Mouse (Mus musculus): ENCODE data around the gene Hpcal4. TPM values are rescaled to one million over a fixed set of nuclear protein-coding genes. Genes with fewer than 3 reads are reported as not detected.

Gene Hpcal4
- total RNA-seq, 2 experiments from 2014 or later, result 476 to 553 TPM

DNA sequence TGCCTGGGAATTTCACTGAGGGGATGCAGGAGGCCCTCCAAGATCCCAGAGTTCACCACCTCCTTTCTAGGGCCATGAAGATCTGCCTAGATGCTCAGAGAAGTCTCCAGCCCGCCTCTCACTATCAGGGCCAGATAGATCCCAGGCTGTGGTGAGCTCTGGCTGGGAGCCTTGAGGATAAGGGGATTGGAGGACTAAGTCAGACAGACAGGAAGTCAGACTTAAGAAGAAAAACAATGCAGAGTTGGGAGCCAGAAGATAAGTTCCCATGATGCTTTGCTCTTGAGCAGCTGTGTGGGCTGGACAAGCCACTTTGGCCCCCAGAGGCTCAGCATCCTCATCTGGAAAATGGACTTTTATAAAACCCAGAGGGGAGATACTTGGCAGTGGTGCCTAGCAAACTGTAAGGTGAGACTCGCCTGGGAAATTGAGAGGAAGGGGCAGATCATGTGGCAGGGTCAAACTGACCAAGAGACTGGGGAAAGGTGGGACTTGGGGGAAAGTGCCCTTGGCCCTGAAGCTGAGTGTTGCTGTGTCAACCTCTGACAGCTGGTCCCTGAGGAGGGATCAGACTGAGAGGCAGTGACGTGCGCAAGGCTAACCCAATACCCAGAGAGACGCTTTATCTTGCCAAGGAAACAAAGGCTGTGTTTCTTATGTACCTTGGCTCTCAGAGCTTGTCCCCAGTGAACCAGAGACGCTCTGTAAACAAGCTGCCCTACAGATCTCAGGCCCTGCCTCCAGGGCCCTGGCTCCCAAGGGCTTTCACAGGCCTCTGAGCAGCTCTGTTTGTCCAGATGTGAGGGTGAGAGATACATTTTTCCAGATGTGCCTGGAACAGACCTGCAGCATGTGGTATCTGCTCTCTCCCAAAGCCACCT, 54.6 kb downstream of the Hpcal4 start:
- no peak for DNase-seq (ENCODE audit: low spot score in 2 of 2)

DNA sequence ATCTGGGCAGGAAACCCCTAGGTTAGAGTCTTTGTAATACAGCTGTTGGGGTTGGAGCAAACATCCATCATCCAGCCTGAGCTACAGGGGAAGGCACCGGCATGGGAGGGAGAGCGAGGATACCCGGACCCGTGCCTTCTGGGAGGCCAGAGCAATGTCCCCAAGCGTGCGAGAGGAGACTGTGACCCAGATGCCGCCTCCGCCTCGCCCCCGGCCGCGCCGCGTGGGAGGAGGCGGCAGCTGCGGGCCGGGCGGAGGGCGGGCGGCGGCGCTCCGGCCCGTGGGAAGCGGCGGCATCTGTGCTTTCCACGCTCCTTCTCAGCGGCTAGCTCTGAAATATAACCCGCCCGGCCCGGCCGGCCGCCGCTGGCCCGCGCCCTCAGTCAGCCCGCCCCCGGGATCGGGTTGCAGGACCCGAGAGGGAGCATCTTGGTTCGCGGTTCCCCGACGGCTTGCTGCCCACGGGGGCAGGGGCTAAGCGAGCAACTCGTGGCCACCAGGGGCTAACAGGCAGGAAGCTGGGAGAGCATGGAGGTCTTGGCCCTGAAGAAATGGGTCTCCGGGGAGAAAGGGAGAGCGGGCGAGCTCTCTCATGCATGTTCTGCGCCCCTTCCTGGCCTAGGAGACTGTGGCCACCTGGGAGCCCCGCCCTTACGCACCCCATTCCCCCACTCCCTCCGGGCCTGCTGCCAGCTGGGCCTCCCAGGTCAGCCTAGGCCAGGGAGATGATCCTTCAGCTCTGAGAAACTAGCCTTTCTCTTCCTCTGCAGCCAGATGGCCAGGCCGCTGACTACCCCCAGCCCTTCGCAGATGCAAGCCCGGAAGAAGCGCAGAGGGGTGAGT, 56.6 kb downstream of the Hpcal4 start:
- DNase-seq (ENCODE audit: low spot score in 2 of 2), result no peak

Other genes starting within 250 kb of the Hpcal4 start
- gene Mfsd2a, start 222.0 kb upstream of the Hpcal4 start, total RNA-seq (2021), result 10 to 100 TPM; 44.8 to 48.9 TPM
- gene Mycl, start 187.6 kb upstream of the Hpcal4 start, total RNA-seq (2021), result 10 to 100 TPM; 30.1 to 32.4 TPM
- 10 to 100 TPM; 19.5 to 20.2 TPM for gene Trit1, start 166.6 kb upstream of the Hpcal4 start, total RNA-seq (2021)
- gene Bmp8b, start 78.1 kb upstream of the Hpcal4 start, total RNA-seq (2021), result not detected
- gene Oxct2b, start 67.0 kb upstream of the Hpcal4 start, total RNA-seq (2021), result not detected
- 10 to 100 TPM; 21.6 to 22.0 TPM for gene Ppie, start 43.3 kb upstream of the Hpcal4 start, total RNA-seq (2021)
- 10 to 100 TPM; 15.9 to 16.1 TPM for gene Nt5c1a, start 18.3 kb downstream of the Hpcal4 start, total RNA-seq (2021)
- 1 to 10 TPM; 1.7 to 2.7 TPM for gene Heyl, start 50.3 kb downstream of the Hpcal4 start, total RNA-seq (2021)
- 10 to 100 TPM; 40.3 to 47.0 TPM for gene Pabpc4, start 79.1 kb downstream of the Hpcal4 start, total RNA-seq (2021)
- not detected for gene Oxct2a, start 140.4 kb downstream of the Hpcal4 start, total RNA-seq (2021)
- not detected for gene Bmp8a, start 160.0 kb downstream of the Hpcal4 start, total RNA-seq (2021)

All from layer of hippocampus, adult 18-20 months (tissue).